Mouse (Mus musculus): Measurements from ENCODE around the gene Eepd1. TPM values are rescaled to one million over a fixed set of nuclear protein-coding genes. Genes with fewer than 3 reads are reported as not detected.

Eepd1 gene
- polyA plus RNA-seq (2021; fragmentation: Nextera tagmentation): 16.7 and 18.0 TPM in 2 replicates
- long read RNA-seq, experiment 1, transcript Eepd1-201 (8 exons, 2,723 nt): major isoform, 50 of 58 reads
- long read RNA-seq, experiment 1, partial matches to known transcripts: 5 of 58 reads
- long read RNA-seq, experiment 1, other reads (novel, unspliced or antisense): 3 of 58 reads
- long read RNA-seq, experiment 2, transcript Eepd1-201 (8 exons, 2,723 nt): major isoform, 173 of 193 reads
- long read RNA-seq, experiment 2, partial matches to known transcripts: 10 of 193 reads
- long read RNA-seq, experiment 2, other reads (novel, unspliced or antisense): 10 of 193 reads

GRCm38 (mm10) chr9:25481344-25482095 is at the start of gene Eepd1:
Eepd1 (plus strand) TSS chr9:25481547.

Other genes starting within 250 kb of the Eepd1 start
- gene Sept7, start 229.1 kb upstream of the Eepd1 start, polyA plus RNA-seq (2021; fragmentation: Nextera tagmentation): 353 and 369 TPM in 2 replicates

Data from layer of hippocampus, adult 6 months (tissue).